Mouse (Mus musculus) thymus, adult 2 months (tissue): ENCODE results near the gene Gm20388.

Experiments used
- CTCF ChIP-seq: fragments of 200-500 bp; IDR thresholded peaks from 2 replicates; pipeline ENCODE4 v1.5.1; 2012; ENCODE audit warnings: mild to moderate bottlenecking, control low read depth, low read length, moderate library complexity, borderline replicate concordance; ENCODE audit not compliant: control insufficient read depth, poor library complexity, insufficient read depth; ENCODE audit errors: extremely low read depth
- POLR2A ChIP-seq: fragments of 200-500 bp; IDR thresholded peaks from 2 replicates; pipeline ENCODE4 v1.6.1; 2012; ENCODE audit warnings: mild to moderate bottlenecking, low read length, control low read depth, moderate library complexity; ENCODE audit not compliant: control insufficient read depth, poor library complexity, insufficient read depth; ENCODE audit errors: extremely low read depth

DNA sequence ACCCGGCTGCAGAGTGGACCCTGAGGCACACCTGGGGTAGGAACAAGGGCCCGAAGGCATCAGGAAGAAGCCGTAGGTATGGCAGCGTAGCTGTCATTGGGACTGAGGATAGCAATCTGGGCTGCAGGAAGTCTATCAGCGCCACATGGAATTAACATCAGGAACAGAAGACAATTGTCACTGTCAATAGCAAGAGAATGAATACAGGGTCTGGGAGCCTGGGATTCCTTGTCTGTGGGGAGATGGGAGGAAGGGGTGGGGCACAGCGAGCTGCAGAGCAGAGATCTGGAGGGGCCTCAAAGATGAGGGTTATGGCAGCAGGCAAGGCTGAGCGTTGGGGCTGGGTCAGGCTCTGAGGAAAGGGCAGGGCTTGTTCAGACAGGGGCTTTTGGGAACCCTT, 903.2 kb downstream of the Gm20388 start:
- TF ChIP-seq CTCF, result no peak
- no peak for TF ChIP-seq POLR2A
